Mouse (Mus musculus) ES-E14 (cell line): ENCODE measurements around the gene Hacd1.

Experiments
- MAFK ChIP-seq: IDR thresholded peaks from 2 replicates; pipeline ENCODE4 v1.6.1; 2014; ENCODE audit warnings: mild to moderate bottlenecking, low read depth, low read length, inconsistent platforms; ENCODE audit not compliant: insufficient read depth
- ZNF384 ChIP-seq: IDR thresholded peaks from 2 replicates; pipeline ENCODE4 v1.6.1; 2012; ENCODE audit warnings: low read depth, low read length, inconsistent platforms

GRCm38 (mm10) chr2:14005121-14005520 lies 50.8 kb downstream of the Hacd1 start:
- TF ChIP-seq MAFK (no peak), ZNF384 (no peak)
